Mouse (Mus musculus) brown adipose tissue, adult 24 weeks (tissue): Measurements from ENCODE around the gene G2e3. TPM values are rescaled to one million over a fixed set of nuclear protein-coding genes. Genes with fewer than 3 reads are reported as not detected.

ENCODE experiments used
- H3K27ac ChIP-seq: fragments of 200-500 bp; replicated peaks from 2 replicates; pipeline ENCODE4 v1.5.1; 2012; ENCODE audit warnings: low read depth, mild to moderate bottlenecking, low read length
- H3K4me1 ChIP-seq: fragments of 200-500 bp; 2 replicates; pipeline ENCODE4 v1.6.1; 2012; ENCODE audit warnings: low read length, mixed read lengths; ENCODE audit not compliant: control insufficient read depth, insufficient read depth, insufficient read length
- H3K4me3 ChIP-seq: fragments of 200-500 bp; 2 replicates; pipeline ENCODE4 v1.5.1; 2012; ENCODE audit warnings: low read depth, mild to moderate bottlenecking, low read length, moderate library complexity; ENCODE audit not compliant: insufficient read depth
- polyA plus RNA-seq: library from polyadenylated mRNA; stranded (reverse); fragments of >200 nt; gene quantifications from 2 replicates; pipeline ENCODE4 v1.2.4, GENCODE M21; 2012; ENCODE audit not compliant: missing spikeins, insufficient read depth, insufficient read length

G2e3 gene
- 1.7 and 2.1 TPM in 2 replicates for polyA plus RNA-seq

GRCm38 (mm10) chr12:51347988-51348697 lies at the start of gene G2e3:
G2e3 (plus strand) TSS chr12:51348061.
- H3K27ac ChIP-seq: peak within 1 kb of the TSS; percentile 27
- peak within 1 kb of the TSS; percentile 68 for H3K4me3 ChIP-seq
- H3K4me1 ChIP-seq: 0 out of 2 replicates have a peak, but pooled peaks cover 2% of the 10 kb centered on the region

DNA sequence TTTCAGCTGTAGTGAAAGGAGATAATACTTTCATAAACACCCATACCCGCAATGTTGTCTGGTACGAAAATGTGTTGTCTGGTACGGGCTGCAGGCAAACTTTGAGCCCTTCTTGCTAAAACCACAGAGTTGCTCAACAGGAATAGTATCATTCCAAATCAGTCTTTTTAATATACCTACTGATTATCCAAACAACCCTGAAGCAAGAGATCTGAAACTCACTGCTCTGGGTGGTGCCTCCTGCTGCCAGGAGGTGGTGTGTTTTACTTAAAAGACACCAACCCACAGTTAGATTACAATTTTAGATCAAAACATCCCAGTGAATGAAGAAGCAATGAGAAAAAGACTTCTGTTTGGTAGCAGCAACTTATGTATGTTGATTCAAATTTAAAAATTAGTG lies 24.3 kb upstream of the G2e3 start:
- Histone ChIP-seq H3K4me1 (no peaks in the 10 kb centered on the region), H3K4me3 (no peak overlapping the region), H3K27ac (no peak overlapping the region)

DNA sequence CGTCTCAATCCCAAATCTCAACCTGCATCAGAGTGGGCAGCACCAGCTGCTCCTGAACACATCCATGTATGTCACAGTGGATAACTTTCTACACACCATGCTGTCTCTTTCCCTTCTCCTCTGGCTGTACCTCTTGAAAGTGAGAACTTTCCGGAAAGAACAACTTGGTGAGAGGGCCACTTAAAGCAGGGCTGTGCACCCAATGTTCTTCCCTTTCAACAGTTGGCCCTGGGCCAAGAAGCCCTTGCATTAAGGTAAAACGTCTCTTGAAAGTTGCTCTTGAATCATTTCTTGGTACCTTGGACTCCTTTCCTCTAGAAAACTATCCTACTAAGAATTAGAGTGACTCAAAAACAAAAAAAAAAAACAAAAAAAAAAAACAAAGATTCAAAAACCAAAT lies 21.0 kb upstream of the G2e3 start:
- Histone ChIP-seq H3K4me1 (no peaks in the 10 kb centered on the region), H3K27ac (no peak overlapping the region), H3K4me3 (no peak overlapping the region)

DNA sequence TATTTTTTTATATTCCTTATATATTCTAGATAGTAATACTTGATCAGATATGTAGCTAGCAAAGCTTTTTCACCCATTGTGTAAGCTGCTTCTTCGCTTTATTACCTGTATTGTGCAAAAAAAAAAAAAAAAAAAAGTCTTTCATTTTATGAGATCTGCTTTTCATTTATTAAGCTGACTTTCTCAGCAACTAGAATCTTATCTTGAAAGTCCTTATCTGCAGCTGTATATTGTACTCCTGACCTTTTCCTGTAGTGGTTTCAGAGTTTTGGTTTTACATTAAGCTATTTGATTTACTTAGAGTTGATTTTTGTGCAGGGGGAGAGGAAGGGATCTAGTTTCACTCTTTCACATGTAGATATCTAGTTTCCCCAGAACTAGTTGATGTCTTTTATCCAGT lies 10.8 kb upstream of the G2e3 start:
- Histone ChIP-seq H3K4me1 (no peaks in the 10 kb centered on the region), H3K27ac (no peak overlapping the region), H3K4me3 (no peak overlapping the region)

DNA sequence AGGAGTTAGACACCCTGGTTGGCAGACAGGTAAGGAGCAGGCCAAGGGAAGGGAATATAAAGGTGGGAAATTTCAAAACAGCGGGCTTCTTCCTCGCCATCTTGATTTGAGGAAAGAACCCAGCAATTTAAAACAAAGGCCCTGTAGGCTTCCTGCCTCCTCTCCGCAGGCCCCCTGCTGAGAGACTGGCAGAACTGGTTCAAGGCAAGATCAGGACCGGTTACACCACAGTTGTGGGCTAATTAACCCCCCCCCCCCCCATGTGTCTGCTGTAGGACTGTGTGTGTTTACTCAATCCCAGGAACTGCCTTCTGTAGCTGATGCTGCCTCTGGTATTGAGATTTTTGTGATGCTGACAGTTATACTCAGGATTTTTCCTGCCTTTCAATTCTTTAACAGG lies 1.7 kb upstream of the G2e3 start:
- Histone ChIP-seq H3K4me1 (0 out of 2 replicates have a peak, but pooled peaks cover 2% of the 10 kb centered on the region), H3K27ac (no peak overlapping the region), H3K4me3 (no peak overlapping the region)

- H3K4me1 ChIP-seq: 0 out of 2 replicates have a peak, but pooled peaks cover 2% of the 10 kb centered on the region
- H3K4me3 ChIP-seq: peak overlapping the region; percentile 68
- peak overlapping the region; percentile 10; the same call in 1 of the 2 replicates for H3K27ac ChIP-seq
Measured at GRCm38 (mm10) chr12:51348698-51348998, 787 bp downstream of the G2e3 start.

DNA sequence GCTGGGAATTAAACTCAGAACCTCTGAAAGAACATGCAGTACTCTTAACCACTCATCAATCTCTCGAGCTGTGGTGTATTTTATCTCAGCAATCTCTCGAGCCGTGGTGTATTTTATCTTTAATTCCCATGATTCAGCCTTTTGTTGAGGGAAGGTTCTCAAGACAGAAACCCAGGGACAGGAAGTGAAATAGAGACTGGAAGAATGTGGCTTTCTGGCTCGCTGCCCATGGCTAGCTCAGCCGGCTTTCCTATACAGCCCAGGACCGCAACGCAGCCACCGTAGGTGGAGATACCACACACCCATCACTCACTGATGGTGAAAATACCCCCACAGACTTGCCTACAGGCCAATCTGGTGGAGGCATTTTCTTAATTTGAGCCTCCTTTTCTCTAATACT lies 7.4 kb downstream of the G2e3 start:
- H3K4me1 ChIP-seq: no peaks in the 10 kb centered on the region
- no peak overlapping the region for H3K4me3 ChIP-seq
- H3K27ac ChIP-seq: no peak overlapping the region

DNA sequence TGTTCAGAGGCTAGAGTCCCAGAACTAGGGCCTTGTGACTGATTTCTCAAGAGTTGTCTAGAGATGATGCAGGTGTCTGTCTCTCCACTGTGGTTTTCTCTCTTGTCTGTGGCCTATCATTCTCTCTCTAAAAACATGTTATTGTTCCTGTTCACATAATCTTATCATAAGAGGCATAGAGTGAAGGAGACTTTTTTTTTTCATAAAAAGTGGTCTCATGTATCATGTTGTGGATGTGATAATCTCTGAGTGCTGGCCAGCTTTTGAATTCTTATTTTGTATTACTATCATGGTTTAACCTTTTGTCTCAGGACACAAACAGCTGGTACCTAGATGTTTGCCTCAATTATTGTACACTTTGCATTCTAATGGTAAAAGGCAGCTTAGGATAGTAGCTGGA lies 13.4 kb downstream of the G2e3 start:
- Histone ChIP-seq H3K27ac (no peak overlapping the region), H3K4me1 (no peaks in the 10 kb centered on the region), H3K4me3 (no peak overlapping the region)

GRCm38 (mm10) chr12:51362898-51363297 lies 15.0 kb downstream of the G2e3 start:
- Histone ChIP-seq H3K4me1 (no peaks in the 10 kb centered on the region), H3K27ac (no peak overlapping the region), H3K4me3 (no peak overlapping the region)

- Histone ChIP-seq H3K4me1 (no peaks in the 10 kb centered on the region), H3K4me3 (no peak overlapping the region), H3K27ac (no peak overlapping the region)
Measured at GRCm38 (mm10) chr12:51368504-51368903, 20.6 kb downstream of the G2e3 start.

DNA sequence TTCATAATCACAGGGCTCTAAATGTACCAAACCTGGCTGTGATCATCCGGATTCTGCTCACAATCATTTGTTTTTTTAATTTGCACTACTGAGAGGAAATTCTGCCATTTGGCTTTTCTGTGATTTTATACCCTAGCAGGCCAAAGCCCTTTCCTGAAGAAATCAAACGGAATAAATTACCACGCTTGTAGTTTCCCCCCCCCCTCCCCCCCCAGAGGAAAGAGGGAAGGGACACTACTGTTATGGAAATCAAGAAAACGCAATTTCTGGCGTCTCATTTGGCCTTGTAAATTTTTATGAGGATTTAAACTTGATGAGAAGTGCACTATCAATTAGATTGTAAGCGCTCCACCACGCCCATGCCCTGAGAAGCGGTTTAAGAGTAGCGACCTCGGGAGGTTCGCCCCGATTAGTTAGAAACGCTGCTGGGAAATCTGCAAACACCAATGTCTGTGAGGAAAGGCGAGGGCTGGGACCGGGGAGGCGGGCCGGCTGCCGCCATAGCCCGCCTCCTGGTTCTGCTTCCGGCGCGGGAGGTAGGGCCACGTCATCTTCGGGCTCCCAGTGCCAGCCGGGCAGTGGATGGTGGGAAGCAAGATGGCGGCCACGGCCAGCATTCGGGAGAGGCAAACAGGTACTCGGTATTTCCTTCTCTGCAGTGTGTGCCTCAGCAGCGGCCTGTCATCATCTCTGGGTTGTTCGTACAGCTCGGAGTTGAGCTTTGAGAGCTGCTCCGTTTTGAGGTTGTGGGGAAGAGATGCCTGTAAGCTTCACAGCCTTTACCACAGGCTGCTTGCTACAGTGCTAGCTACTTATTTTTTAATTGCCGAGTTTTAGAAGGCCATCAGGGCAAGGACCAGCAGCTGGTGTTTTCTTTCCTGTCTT lies 29.4 kb downstream of the G2e3 start, which contains the start of gene Scfd1:
Gene Scfd1 (plus strand): TSS at position 508 of the 885 bp plus-strand sequence.
- Histone ChIP-seq H3K4me1 (no peaks in the 10 kb centered on the region), H3K27ac (peak within 1 kb of the TSS; percentile 93), H3K4me3 (peak within 1 kb of the TSS; percentile 96)

- peak overlapping the region; percentile 96 for H3K4me3 ChIP-seq
- peak overlapping the region; percentile 93 for H3K27ac ChIP-seq
- no peaks in the 10 kb centered on the region for H3K4me1 ChIP-seq
Measured at GRCm38 (mm10) chr12:51377888-51378190, 30.0 kb downstream of the G2e3 start.

DNA sequence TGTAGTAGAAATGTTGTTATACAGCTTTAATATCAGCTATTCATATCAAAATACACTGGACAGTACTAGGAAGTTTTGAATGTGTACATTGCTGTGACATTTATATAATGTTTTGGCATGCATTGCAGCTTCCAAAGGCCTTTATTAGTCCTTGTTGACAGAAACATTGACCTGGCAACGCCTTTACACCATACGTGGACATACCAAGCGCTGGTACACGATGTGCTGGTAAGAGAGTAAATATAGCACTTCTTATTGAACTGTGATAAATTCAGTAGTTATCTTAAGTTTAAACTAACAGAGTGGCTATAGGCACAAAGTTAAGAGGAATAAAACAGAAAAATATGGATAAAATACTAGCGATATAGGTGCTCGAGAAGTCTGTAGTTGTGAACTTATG lies 52.0 kb downstream of the G2e3 start:
- Histone ChIP-seq H3K27ac (no peak overlapping the region), H3K4me1 (no peaks in the 10 kb centered on the region), H3K4me3 (no peak overlapping the region)

GRCm38 (mm10) chr12:51402060-51402698 lies 54.3 kb downstream of the G2e3 start:
- Histone ChIP-seq H3K4me3 (no peak overlapping the region), H3K27ac (no peak overlapping the region), H3K4me1 (no peaks in the 10 kb centered on the region)

DNA sequence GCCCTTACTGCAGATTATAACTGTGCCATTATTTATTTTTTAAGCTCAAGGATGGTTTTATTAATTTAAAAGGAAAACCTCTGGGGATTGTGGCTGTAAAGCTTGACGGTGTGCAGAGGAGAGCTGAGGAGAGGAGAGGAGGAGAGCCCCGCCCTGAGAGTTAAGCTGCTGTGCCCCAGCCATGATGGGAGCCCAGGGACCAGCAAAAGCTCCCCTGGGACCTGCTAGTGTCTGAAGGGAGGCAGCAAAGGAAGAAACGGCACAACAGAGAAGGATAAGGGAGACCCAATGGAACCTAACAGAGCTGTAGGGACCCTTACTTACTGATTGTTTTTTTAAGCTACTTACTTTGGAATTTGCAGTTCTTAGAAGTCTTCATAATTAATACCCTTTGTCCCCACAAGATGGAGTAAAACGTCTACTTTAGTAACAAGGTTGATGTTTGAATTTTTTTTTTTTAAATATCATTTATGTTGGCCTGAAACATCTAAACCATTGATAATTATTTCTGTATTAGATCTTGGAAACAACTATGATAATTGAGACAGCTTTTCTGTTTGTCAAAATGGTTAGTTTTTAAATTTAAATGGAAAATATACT lies 56.2 kb downstream of the G2e3 start:
- no peaks in the 10 kb centered on the region for H3K4me1 ChIP-seq
- H3K27ac ChIP-seq: no peak overlapping the region
- H3K4me3 ChIP-seq: no peak overlapping the region
